Mouse (Mus musculus): ENCODE measurements around the gene Bmp7. TPM values are rescaled to one million over a fixed set of nuclear protein-coding genes. Genes with fewer than 3 reads are reported as not detected.

Gene Bmp7
- polyA plus RNA-seq, 1 experiment from 2014 or later: 8.7 TPM

- Histone ChIP-seq H3K27ac (ENCODE audit: low read depth, low read length) (no peak overlapping the region), H3K36me3 (ENCODE audit: control insufficient read depth, insufficient read depth, low read length) (no peaks in the 10 kb centered on the region), H3K27me3 (replicated peaks; ENCODE audit: control insufficient read depth, insufficient read depth, low read length) (no peaks in the 10 kb centered on the region), H3K4me3 (ENCODE audit: low read depth, low read length) (no peak overlapping the region), H3K9ac (ENCODE audit: low read length) (no peak overlapping the region), H3K4me1 (ENCODE audit: control insufficient read depth, insufficient read depth, low read length) (peaks cover 5% of the 10 kb centered on the region), H3K4me2 (ENCODE audit: low read length) (no peak overlapping the region), H3K9me3 (replicated peaks; ENCODE audit: control insufficient read depth, low read length) (no peaks in the 10 kb centered on the region)
- no peak for DNase-seq (ENCODE audit: low spot score)
- no peak for ATAC-seq
- 80% methylated on average over 5 of the region's 5 CpGs for WGBS
Observed at GRCm38 (mm10) chr2:172866356-172866755, 73.8 kb downstream of the Bmp7 start.

- Histone ChIP-seq H3K36me3 (ENCODE audit: control insufficient read depth, insufficient read depth, low read length) (no peaks in the 10 kb centered on the region), H3K4me1 (ENCODE audit: control insufficient read depth, insufficient read depth, low read length) (peaks cover 5% of the 10 kb centered on the region), H3K4me3 (ENCODE audit: low read depth, low read length) (no peak overlapping the region), H3K9ac (ENCODE audit: low read length) (no peak overlapping the region), H3K27me3 (replicated peaks; ENCODE audit: control insufficient read depth, insufficient read depth, low read length) (no peaks in the 10 kb centered on the region), H3K9me3 (replicated peaks; ENCODE audit: control insufficient read depth, low read length) (no peaks in the 10 kb centered on the region), H3K4me2 (ENCODE audit: low read length) (no peak overlapping the region), H3K27ac (ENCODE audit: low read depth, low read length) (no peak overlapping the region)
- no peak for DNase-seq (ENCODE audit: low spot score)
- no peak for ATAC-seq
- 94% methylated on average over 6 of the region's 6 CpGs for WGBS
Observed at GRCm38 (mm10) chr2:172865165-172865564, 75.0 kb downstream of the Bmp7 start.

- no peak for DNase-seq (ENCODE audit: low spot score)
- Histone ChIP-seq H3K4me3 (ENCODE audit: low read depth, low read length) (no peak overlapping the region), H3K9ac (ENCODE audit: low read length) (no peak overlapping the region), H3K36me3 (ENCODE audit: control insufficient read depth, insufficient read depth, low read length) (no peaks in the 10 kb centered on the region), H3K27ac (ENCODE audit: low read depth, low read length) (no peak overlapping the region), H3K4me2 (ENCODE audit: low read length) (no peak overlapping the region), H3K9me3 (replicated peaks; ENCODE audit: control insufficient read depth, low read length) (no peaks in the 10 kb centered on the region), H3K27me3 (replicated peaks; ENCODE audit: control insufficient read depth, insufficient read depth, low read length) (no peaks in the 10 kb centered on the region), H3K4me1 (ENCODE audit: control insufficient read depth, insufficient read depth, low read length) (peaks cover 5% of the 10 kb centered on the region)
- no peak for ATAC-seq
- 92% methylated on average over 7 of the region's 7 CpGs for WGBS
Observed at GRCm38 (mm10) chr2:172864566-172864965, 75.6 kb downstream of the Bmp7 start.

GRCm38 (mm10) chr2:172863469-172863856 lies 76.7 kb downstream of the Bmp7 start:
- Histone ChIP-seq H3K4me2 (ENCODE audit: low read length) (peak overlapping the region; percentile 35), H3K9ac (ENCODE audit: low read length) (no peak overlapping the region; the same call in 1 of the 2 replicates), H3K4me1 (ENCODE audit: control insufficient read depth, insufficient read depth, low read length) (peaks cover 5% of the 10 kb centered on the region), H3K27me3 (replicated peaks; ENCODE audit: control insufficient read depth, insufficient read depth, low read length) (no peaks in the 10 kb centered on the region), H3K4me3 (ENCODE audit: low read depth, low read length) (0 out of 2 replicates have a peak overlapping the region, but pooled peaks have one; percentile 3), H3K9me3 (replicated peaks; ENCODE audit: control insufficient read depth, low read length) (no peaks in the 10 kb centered on the region), H3K27ac (ENCODE audit: low read depth, low read length) (no peak overlapping the region), H3K36me3 (ENCODE audit: control insufficient read depth, insufficient read depth, low read length) (no peaks in the 10 kb centered on the region)
- ATAC-seq: 0 out of 2 replicates have a peak, but pooled peaks have one; percentile 15
- DNase-seq (ENCODE audit: low spot score): no peak
- whole genome bisulfite sequencing: 68% methylated on average over 14 of the region's 14 CpGs

DNA sequence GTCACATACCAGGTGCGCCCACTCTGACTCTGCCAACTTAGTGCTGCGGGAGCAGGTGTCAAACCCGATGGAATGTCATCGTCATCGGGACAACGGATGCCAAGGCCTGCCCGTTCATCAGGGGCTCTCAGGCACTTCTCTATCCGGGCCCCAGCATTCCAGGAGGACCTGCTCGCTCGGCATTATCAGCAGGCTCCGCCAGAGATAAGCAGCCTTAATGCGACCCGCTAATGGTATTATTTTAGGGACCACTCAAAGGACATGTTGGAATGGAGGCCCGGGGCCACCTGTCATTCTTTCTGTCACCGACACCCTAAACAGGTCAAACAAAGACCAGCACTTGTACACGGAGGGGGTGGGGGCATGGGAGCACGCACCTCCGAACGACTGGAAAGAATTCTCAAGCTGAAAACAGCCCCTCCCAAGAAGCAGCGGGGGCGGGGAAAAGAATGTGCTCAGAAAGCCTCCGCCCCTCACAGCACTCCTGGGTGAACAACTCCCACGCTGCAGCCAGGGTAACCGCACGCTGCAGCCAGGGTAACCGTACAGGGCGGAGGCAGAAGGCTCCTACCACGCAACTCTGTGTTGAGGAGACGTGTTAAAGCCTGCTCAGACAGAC lies 77.2 kb downstream of the Bmp7 start:
- no peak overlapping the region; the same call in 1 of the 2 replicates for H3K9ac ChIP-seq (ENCODE audit: low read length)
- WGBS: 32% methylated on average over 29 of the region's 29 CpGs
- ATAC-seq: peak; percentile 68; the same call in 1 of the 2 replicates
- H3K27ac ChIP-seq (ENCODE audit: low read depth, low read length): no peak overlapping the region
- H3K4me2 ChIP-seq (ENCODE audit: low read length): peak overlapping the region; percentile 35
- no peaks in the 10 kb centered on the region for H3K27me3 ChIP-seq (replicated peaks; ENCODE audit: control insufficient read depth, insufficient read depth, low read length)
- no peaks in the 10 kb centered on the region for H3K36me3 ChIP-seq (ENCODE audit: control insufficient read depth, insufficient read depth, low read length)
- H3K4me3 ChIP-seq (ENCODE audit: low read depth, low read length): 0 out of 2 replicates have a peak overlapping the region, but pooled peaks have one; percentile 3
- H3K9me3 ChIP-seq (replicated peaks; ENCODE audit: control insufficient read depth, low read length): no peaks in the 10 kb centered on the region
- peak; percentile 33 for DNase-seq (ENCODE audit: low spot score)
- peaks cover 5% of the 10 kb centered on the region for H3K4me1 ChIP-seq (ENCODE audit: control insufficient read depth, insufficient read depth, low read length)

DNA sequence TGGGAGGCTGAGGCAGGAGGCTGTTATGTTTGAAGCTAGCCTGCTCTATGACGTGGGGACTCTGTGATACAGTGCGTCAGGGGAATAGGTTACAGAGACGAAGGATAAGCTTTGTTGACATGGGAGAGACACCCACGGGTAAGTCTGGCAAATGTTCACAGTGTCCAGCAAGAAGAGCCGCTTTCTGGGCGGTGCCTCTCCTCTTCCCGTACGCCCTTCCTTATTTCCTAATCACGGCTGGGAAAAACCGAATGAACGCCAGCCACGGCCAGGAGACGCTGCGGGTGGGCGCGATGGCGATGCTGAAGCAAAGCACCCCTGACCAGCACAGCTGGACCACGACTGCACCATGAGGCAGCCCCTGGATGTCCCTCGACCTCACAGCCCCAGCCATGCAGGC lies 77.7 kb downstream of the Bmp7 start:
- ATAC-seq: peak; percentile 5; the same call in 1 of the 2 replicates
- Histone ChIP-seq H3K9ac (ENCODE audit: low read length) (no peak overlapping the region), H3K27me3 (replicated peaks; ENCODE audit: control insufficient read depth, insufficient read depth, low read length) (no peaks in the 10 kb centered on the region), H3K4me2 (ENCODE audit: low read length) (no peak overlapping the region), H3K4me3 (ENCODE audit: low read depth, low read length) (no peak overlapping the region), H3K9me3 (replicated peaks; ENCODE audit: control insufficient read depth, low read length) (no peaks in the 10 kb centered on the region), H3K36me3 (ENCODE audit: control insufficient read depth, insufficient read depth, low read length) (no peaks in the 10 kb centered on the region), H3K4me1 (ENCODE audit: control insufficient read depth, insufficient read depth, low read length) (peaks cover 5% of the 10 kb centered on the region), H3K27ac (ENCODE audit: low read depth, low read length) (no peak overlapping the region)
- WGBS: 86% methylated on average over 19 of the region's 19 CpGs
- DNase-seq (ENCODE audit: low spot score): no peak

DNA sequence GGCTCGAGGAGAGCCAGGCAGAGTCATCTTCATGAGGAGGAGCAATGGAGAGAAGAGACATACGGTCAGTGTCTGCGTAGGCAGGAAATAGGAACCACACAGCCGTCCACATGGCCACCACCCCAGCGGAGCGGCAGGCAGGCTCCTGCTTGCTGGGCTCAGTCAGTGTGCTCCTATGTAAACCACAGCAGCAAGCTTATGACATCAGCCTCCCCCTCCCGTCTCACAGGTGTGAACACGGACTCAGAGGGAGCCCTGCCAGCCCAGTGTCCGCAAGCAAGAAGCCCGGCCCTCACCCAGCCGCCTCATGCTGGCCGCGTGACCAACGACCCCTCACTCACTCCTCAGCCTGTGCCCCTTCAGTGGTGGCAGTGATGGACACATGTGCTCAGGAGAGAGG lies 78.5 kb downstream of the Bmp7 start:
- 85% methylated on average over 13 of the region's 14 CpGs for WGBS
- H3K36me3 ChIP-seq (ENCODE audit: control insufficient read depth, insufficient read depth, low read length): no peaks in the 10 kb centered on the region
- no peak for ATAC-seq

GRCm38 (mm10) chr2:172860593-172860992 lies 79.5 kb downstream of the Bmp7 start:
- no peak for ATAC-seq
- H3K9ac ChIP-seq (ENCODE audit: low read length): no peak overlapping the region
- H3K36me3 ChIP-seq (ENCODE audit: control insufficient read depth, insufficient read depth, low read length): no peaks in the 10 kb centered on the region
- no peak for DNase-seq (ENCODE audit: low spot score)
- no peak overlapping the region for H3K4me2 ChIP-seq (ENCODE audit: low read length)
- no peak overlapping the region for H3K4me3 ChIP-seq (ENCODE audit: low read depth, low read length)
- peaks cover 5% of the 10 kb centered on the region for H3K4me1 ChIP-seq (ENCODE audit: control insufficient read depth, insufficient read depth, low read length)
- WGBS: 90% methylated on average over 8 of the region's 8 CpGs
- H3K9me3 ChIP-seq (replicated peaks; ENCODE audit: control insufficient read depth, low read length): no peaks in the 10 kb centered on the region
- no peaks in the 10 kb centered on the region for H3K27me3 ChIP-seq (replicated peaks; ENCODE audit: control insufficient read depth, insufficient read depth, low read length)
- H3K27ac ChIP-seq (ENCODE audit: low read depth, low read length): no peak overlapping the region

More for the DNA sequence above, 78.5 kb downstream of the Bmp7 start:
- no peaks in the 10 kb centered on the region for H3K9me3 ChIP-seq (replicated peaks; ENCODE audit: control insufficient read depth, low read length)
- no peak overlapping the region for H3K27ac ChIP-seq (ENCODE audit: low read depth, low read length)
- H3K27me3 ChIP-seq (replicated peaks; ENCODE audit: control insufficient read depth, insufficient read depth, low read length): no peaks in the 10 kb centered on the region
- H3K9ac ChIP-seq (ENCODE audit: low read length): no peak overlapping the region
- H3K4me1 ChIP-seq (ENCODE audit: control insufficient read depth, insufficient read depth, low read length): peaks cover 5% of the 10 kb centered on the region
- DNase-seq (ENCODE audit: low spot score): no peak
- H3K4me2 ChIP-seq (ENCODE audit: low read length): no peak overlapping the region
- H3K4me3 ChIP-seq (ENCODE audit: low read depth, low read length): no peak overlapping the region

GRCm38 (mm10) chr2:172860104-172860503 lies 80.0 kb downstream of the Bmp7 start:
- Histone ChIP-seq H3K27ac (ENCODE audit: low read depth, low read length) (no peak overlapping the region), H3K9me3 (replicated peaks; ENCODE audit: control insufficient read depth, low read length) (no peaks in the 10 kb centered on the region), H3K4me1 (ENCODE audit: control insufficient read depth, insufficient read depth, low read length) (peaks cover 5% of the 10 kb centered on the region), H3K4me3 (ENCODE audit: low read depth, low read length) (no peak overlapping the region), H3K27me3 (replicated peaks; ENCODE audit: control insufficient read depth, insufficient read depth, low read length) (no peaks in the 10 kb centered on the region), H3K9ac (ENCODE audit: low read length) (no peak overlapping the region), H3K4me2 (ENCODE audit: low read length) (no peak overlapping the region), H3K36me3 (ENCODE audit: control insufficient read depth, insufficient read depth, low read length) (no peaks in the 10 kb centered on the region)
- WGBS: 88% methylated on average over 7 of the region's 7 CpGs
- no peak for ATAC-seq
- DNase-seq (ENCODE audit: low spot score): no peak

All from forebrain, embryonic 14.5 days (tissue).